Mouse (Mus musculus): ENCODE data around the gene Umodl1.

Umodl1 gene

GRCm38 (mm10) chr17:31000897-31001296 is 46.5 kb downstream of the Umodl1 start:
- DNase-seq (ENCODE audit: low spot score), result no peak

GRCm38 (mm10) chr17:31002613-31003012 is 48.2 kb downstream of the Umodl1 start:
- no peak for DNase-seq (ENCODE audit: low spot score)

- DNase-seq (ENCODE audit: low spot score), result no peak
These were observed 50.8 kb downstream of the Umodl1 start for GRCm38 (mm10) chr17:31005284-31005683.

GRCm38 (mm10) chr17:31007357-31007756 is 52.9 kb downstream of the Umodl1 start:
- DNase-seq (ENCODE audit: low spot score), result no peak

GRCm38 (mm10) chr17:31008416-31008815 is 54.0 kb downstream of the Umodl1 start:
- DNase-seq (ENCODE audit: low spot score), result no peak

GRCm38 (mm10) chr17:31011551-31012394 is 57.3 kb downstream of the Umodl1 start:
- DNase-seq (ENCODE audit: low spot score), result no peak

GRCm38 (mm10) chr17:31018267-31018666 is 63.8 kb downstream of the Umodl1 start:
- DNase-seq (ENCODE audit: low spot score), result peak; percentile 50

GRCm38 (mm10) chr17:31019505-31019904 is 65.1 kb downstream of the Umodl1 start:
- peak; percentile 60 for DNase-seq (ENCODE audit: low spot score)

- no peak for DNase-seq (ENCODE audit: low spot score)
These were observed 65.6 kb downstream of the Umodl1 start for GRCm38 (mm10) chr17:31020078-31020477.

- no peak for DNase-seq (ENCODE audit: low spot score)
These were observed 66.8 kb downstream of the Umodl1 start for GRCm38 (mm10) chr17:31021276-31021675.

GRCm38 (mm10) chr17:31024125-31024781 is 69.8 kb downstream of the Umodl1 start:
- DNase-seq (ENCODE audit: low spot score), result no peak

- DNase-seq (ENCODE audit: low spot score), result no peak
These were observed 70.3 kb downstream of the Umodl1 start for GRCm38 (mm10) chr17:31024782-31025125.

- DNase-seq (ENCODE audit: low spot score), result no peak
These were observed 72.5 kb downstream of the Umodl1 start for GRCm38 (mm10) chr17:31026986-31027385.

- no peak for DNase-seq (ENCODE audit: low spot score)
These were observed 73.3 kb downstream of the Umodl1 start for GRCm38 (mm10) chr17:31027723-31028122.

GRCm38 (mm10) chr17:31028821-31029370 is 74.5 kb downstream of the Umodl1 start:
- DNase-seq (ENCODE audit: low spot score), result no peak

GRCm38 (mm10) chr17:31029407-31029806 is 75.0 kb downstream of the Umodl1 start:
- DNase-seq (ENCODE audit: low spot score), result no peak

GRCm38 (mm10) chr17:31032341-31032740 is 77.9 kb downstream of the Umodl1 start:
- DNase-seq (ENCODE audit: low spot score), result no peak

GRCm38 (mm10) chr17:31033251-31033650 is 78.8 kb downstream of the Umodl1 start:
- no peak for DNase-seq (ENCODE audit: low spot score)

GRCm38 (mm10) chr17:31034165-31034564 is 79.7 kb downstream of the Umodl1 start:
- no peak for DNase-seq (ENCODE audit: low spot score)

- no peak for DNase-seq (ENCODE audit: low spot score)
These were observed 80.4 kb downstream of the Umodl1 start for GRCm38 (mm10) chr17:31034674-31035356.

GRCm38 (mm10) chr17:31036168-31036876 is 81.9 kb downstream of the Umodl1 start:
- no peak for DNase-seq (ENCODE audit: low spot score)

GRCm38 (mm10) chr17:31037331-31037730 is 82.9 kb downstream of the Umodl1 start:
- DNase-seq (ENCODE audit: low spot score), result no peak

Data from layer of hippocampus, adult 9-10 months (tissue).